18 mouse cellular contexts compared by ENCODE assay signal in genomic region chr17:29725027-29725620, GRCm38 (mm10). TPM values are rescaled to one million over a fixed set of nuclear protein-coding genes. Genes with fewer than 3 reads are reported as not detected.
DNase-seq lines count a peak whose midpoint lies in the region; ATAC-seq and TF ChIP-seq lines count a peak whose summit lies in the region.
"Had no signal": no experiment of that assay in that cellular context is flagged by ENCODE, and none has a peak within 500 bp of the region (broad histone marks: within the 10 kb centered on the region; RNA-seq: fewer than 3 reads in every experiment).

No protein-coding gene starts in this region.

- TF ChIP-seq CTCF in hindbrain, postnatal 0 days (IDR thresholded peaks at IDR 0.05; ENCODE audit: low read depth) = no peak
- no peak for TF ChIP-seq CTCF in CH12.LX (conservative IDR thresholded peaks at IDR 0.05 in 1 of 2, IDR thresholded peaks at IDR 0.05 in 1 of 2; ENCODE audit: low read depth in 2 of 2, low read length in 2 of 2)

- no peak overlapping the region for H3K4me3 ChIP-seq in forebrain, embryonic 15.5 days
- H3K4me3 ChIP-seq in forebrain, embryonic 10.5 days = no peak overlapping the region
- H3K4me3 ChIP-seq in hindbrain, postnatal 0 days (ENCODE audit: low read length) = no peak overlapping the region
- H3K4me3 ChIP-seq in hindbrain, embryonic 10.5 days = no peak overlapping the region
- H3K4me3 ChIP-seq in CH12.LX (replicated peaks in 1 of 3; ENCODE audit: low read depth in 2 of 3, low read length in 2 of 3, poor library complexity in 1 of 3) = no peak overlapping the region
- H3K4me3 ChIP-seq in liver, embryonic 11.5 days (ENCODE audit: low read depth, low read length) = no peak overlapping the region
- H3K4me3 ChIP-seq: embryonic facial prominence, embryonic 12.5 days; heart, embryonic 13.5 days; hindbrain, embryonic 12.5 days had no signal

- H3K9ac ChIP-seq in forebrain, embryonic 15.5 days (replicated peaks) = no peak overlapping the region
- H3K9ac ChIP-seq in hindbrain, postnatal 0 days (replicated peaks; ENCODE audit: low read length) = no peak overlapping the region
- H3K9ac ChIP-seq in CH12.LX (ENCODE audit: insufficient read depth, low read depth) = no peak overlapping the region
- H3K9ac ChIP-seq in liver, embryonic 11.5 days (ENCODE audit: low read depth, low read length) = no peak overlapping the region
- H3K9ac ChIP-seq: embryonic facial prominence, embryonic 12.5 days; heart, embryonic 13.5 days; hindbrain, embryonic 12.5 days had no signal

- H3K4me2 ChIP-seq in forebrain, embryonic 15.5 days (replicated peaks) = no peak overlapping the region
- no peak overlapping the region for H3K4me2 ChIP-seq in hindbrain, postnatal 0 days (ENCODE audit: low read depth, low read length)
- H3K4me2 ChIP-seq in CH12.LX (ENCODE audit: insufficient read depth, low read depth, poor library complexity, severe bottlenecking) = no peak overlapping the region
- no peak overlapping the region for H3K4me2 ChIP-seq in liver, embryonic 11.5 days
- H3K4me2 ChIP-seq: embryonic facial prominence, embryonic 12.5 days; heart, embryonic 13.5 days; hindbrain, embryonic 12.5 days had no signal

- no peaks in the 10 kb centered on the region for H3K9me3 ChIP-seq in forebrain, embryonic 15.5 days
- H3K9me3 ChIP-seq in forebrain, embryonic 10.5 days = no peaks in the 10 kb centered on the region
- H3K9me3 ChIP-seq in hindbrain, postnatal 0 days (ENCODE audit: low read length) = no peaks in the 10 kb centered on the region
- H3K9me3 ChIP-seq in hindbrain, embryonic 10.5 days = no peaks in the 10 kb centered on the region
- peaks cover 5% of the 10 kb centered on the region for H3K9me3 ChIP-seq in CH12.LX (replicated peaks; ENCODE audit: low read length)
- no peaks in the 10 kb centered on the region for H3K9me3 ChIP-seq in liver, embryonic 11.5 days (ENCODE audit: control insufficient read depth, low read length)
- H3K9me3 ChIP-seq: embryonic facial prominence, embryonic 12.5 days; heart, embryonic 13.5 days; hindbrain, embryonic 12.5 days had no signal

- dilution Hi-C loops in CH12.LX (cut with MboI; ENCODE audit: extremely low pct_ligation_motif_present, extremely low pct_unique_long_range_greater_than_20kb, low sequenced_read_pairs) = no loop called here

- TF ChIP-seq EP300 in CH12.LX (IDR thresholded peaks at IDR 0.05; ENCODE audit: low read length) = no peak

- H3K27me3 ChIP-seq in forebrain, embryonic 15.5 days = no peaks in the 10 kb centered on the region
- H3K27me3 ChIP-seq in forebrain, embryonic 10.5 days (ENCODE audit: poor library complexity, severe bottlenecking) = peaks cover 3% of the 10 kb centered on the region; the same call in 1 of the 2 replicates
- H3K27me3 ChIP-seq in hindbrain, postnatal 0 days (ENCODE audit: insufficient read depth, low read length) = no peaks in the 10 kb centered on the region
- no peaks in the 10 kb centered on the region for H3K27me3 ChIP-seq in hindbrain, embryonic 10.5 days (ENCODE audit: insufficient read depth, poor library complexity, severe bottlenecking)
- H3K27me3 ChIP-seq in CH12.LX (replicated peaks) = no peaks in the 10 kb centered on the region
- H3K27me3 ChIP-seq in liver, embryonic 11.5 days (replicated peaks; ENCODE audit: control insufficient read depth, insufficient read depth, low read length) = no peaks in the 10 kb centered on the region; the same call in 1 of the 2 replicates
- H3K27me3 ChIP-seq: embryonic facial prominence, embryonic 12.5 days; hindbrain, embryonic 12.5 days had no signal

- H3K36me3 ChIP-seq in forebrain, embryonic 15.5 days = no peaks in the 10 kb centered on the region
- H3K36me3 ChIP-seq in forebrain, embryonic 10.5 days (replicated peaks) = no peaks in the 10 kb centered on the region
- no peaks in the 10 kb centered on the region for H3K36me3 ChIP-seq in hindbrain, postnatal 0 days (ENCODE audit: insufficient read depth, low read length)
- no peaks in the 10 kb centered on the region for H3K36me3 ChIP-seq in hindbrain, embryonic 10.5 days
- H3K36me3 ChIP-seq in CH12.LX (replicated peaks in 1 of 2; ENCODE audit: control insufficient read depth in 1 of 2, insufficient read depth in 1 of 2, low read length in 1 of 2) = no peaks in the 10 kb centered on the region
- H3K36me3 ChIP-seq in liver, embryonic 11.5 days (ENCODE audit: control insufficient read depth, insufficient read depth, low read length) = no peaks in the 10 kb centered on the region
- H3K36me3 ChIP-seq: embryonic facial prominence, embryonic 12.5 days; heart, embryonic 13.5 days; hindbrain, embryonic 12.5 days had no signal

- ATAC-seq in forebrain, embryonic 15.5 days (replicated peaks) = no peak
- ATAC-seq in hindbrain, postnatal 0 days = peak; percentile 27; the same call in 1 of the 2 replicates
- no peak for ATAC-seq in liver, embryonic 11.5 days (replicated peaks; ENCODE audit: low FRiP score)
- ATAC-seq: activated CD4-positive, CD25-positive, alpha-beta regulatory T cell, adult 4 months; intestine, embryonic 16.5 days had no signal

- TF ChIP-seq RAD21 in CH12.LX (IDR thresholded peaks at IDR 0.05; ENCODE audit: low read depth, low read length) = no peak

- H3K79me2 ChIP-seq in CH12.LX (replicated peaks; ENCODE audit: control insufficient read depth, extremely low read depth, insufficient read depth, poor library complexity, severe bottlenecking) = no peaks in the 10 kb centered on the region

- H3K4me1 ChIP-seq in forebrain, embryonic 15.5 days = peaks cover 23% of the 10 kb centered on the region
- H3K4me1 ChIP-seq in forebrain, embryonic 10.5 days = peaks cover 3% of the 10 kb centered on the region
- no peaks in the 10 kb centered on the region for H3K4me1 ChIP-seq in hindbrain, postnatal 0 days (ENCODE audit: insufficient read depth, low read length)
- H3K4me1 ChIP-seq in hindbrain, embryonic 10.5 days (replicated peaks) = peaks cover 3% of the 10 kb centered on the region; the same call in 1 of the 2 replicates
- peaks cover 15 to 37% of the 10 kb centered on the region in 2 experiments for H3K4me1 ChIP-seq in CH12.LX (ENCODE audit: control insufficient read depth in 1 of 2, insufficient read depth in 2 of 2)
- no peaks in the 10 kb centered on the region for H3K4me1 ChIP-seq in liver, embryonic 11.5 days (replicated peaks; ENCODE audit: control insufficient read depth, insufficient read depth, low read length)

- no peak for TF ChIP-seq POLR2A in CH12.LX (IDR thresholded peaks at IDR 0.05; ENCODE audit: low read depth, low read length)

- WGBS in forebrain, embryonic 15.5 days = 55% methylated on average over 6 of the region's 6 CpGs
- 78% methylated on average over 6 of the region's 6 CpGs for WGBS in forebrain, embryonic 10.5 days
- 48% methylated on average over 6 of the region's 6 CpGs for WGBS in hindbrain, postnatal 0 days
- WGBS in hindbrain, embryonic 10.5 days = 78% methylated on average over 6 of the region's 6 CpGs
- 63% methylated on average over 6 of the region's 6 CpGs for WGBS in liver, embryonic 11.5 days

- in situ Hi-C loops in CH12.LX (cut with MboI; ENCODE audit: low pct_ligation_motif_present, low pct_unique_long_range_greater_than_20kb, low sequenced_read_pairs) = no loop called here

- DNase-seq in forebrain, embryonic 10.5 days (ENCODE audit: extremely low spot score, low spot score) = no peak
- DNase-seq in hindbrain, postnatal 0 days (ENCODE audit: low spot score) = peak; percentile 53
- DNase-seq in hindbrain, embryonic 10.5 days (ENCODE audit: low spot score) = no peak
- DNase-seq in CH12.LX (ENCODE audit: extremely low read depth) = no peak
- peak; percentile 20 for DNase-seq in MN1 (ENCODE audit: low spot score)
- DNase-seq in liver, embryonic 11.5 days (ENCODE audit: low spot score) = no peak
- DNase-seq in adrenal gland, postnatal 36 days = no peak
- DNase-seq: cerebellum, adult 8-10 months; gastrocnemius, postnatal 36 days; heart, adult 11 months; heart, postnatal 36 days; kidney, adult 8-10 months had no signal

- H3K27ac ChIP-seq in forebrain, embryonic 15.5 days (replicated peaks) = peak overlapping the region; percentile 62
- no peak overlapping the region for H3K27ac ChIP-seq in forebrain, embryonic 10.5 days
- no peak overlapping the region for H3K27ac ChIP-seq in hindbrain, postnatal 0 days
- H3K27ac ChIP-seq in hindbrain, embryonic 10.5 days = no peak overlapping the region
- H3K27ac ChIP-seq in CH12.LX (ENCODE audit: insufficient read depth, low read depth) = no peak overlapping the region
- no peak overlapping the region for H3K27ac ChIP-seq in liver, embryonic 11.5 days (ENCODE audit: low read depth, low read length)
- H3K27ac ChIP-seq: embryonic facial prominence, embryonic 12.5 days; heart, embryonic 13.5 days; hindbrain, embryonic 12.5 days had no signal

TF ChIP-seq in CH12.LX, 34 proteins besides CTCF, POLR2A, EP300 and RAD21:
- TF ChIP-seq TBP (conservative IDR thresholded peaks at IDR 0.05; ENCODE audit: low read depth, low read length) = peak; percentile 34; the same call in 1 of the 2 replicates
- TF ChIP-seq ELF1 (IDR thresholded peaks at IDR 0.05; ENCODE audit: low read depth, low read length) = peak; percentile 70
- no peak for TF ChIP-seq MEF2A (IDR thresholded peaks at IDR 0.05; ENCODE audit: borderline replicate concordance, low read depth, low read length)
- TF ChIP-seq JUN (IDR thresholded peaks at IDR 0.05; ENCODE audit: insufficient read depth, low read depth, low read length) = no peak
- no peak for TF ChIP-seq E2F4 (IDR thresholded peaks at IDR 0.05; ENCODE audit: insufficient replicate concordance, low read depth, low read length)
- TF ChIP-seq GABPA (IDR thresholded peaks at IDR 0.05; ENCODE audit: insufficient replicate concordance, low read depth, low read length) = no peak

RNA-seq across cellular contexts. Expression of gene Ccdc167, which starts 8.3 kb away (rescaled TPM):
- polyA plus RNA-seq in forebrain, embryonic 15.5 days (2015; fragmentation: Nextera tagmentation; extraction: Ambion mirVana) = 12.4 and 12.9 TPM in 2 replicates
- 16.0 and 17.9 TPM in 2 replicates for polyA plus RNA-seq in forebrain, embryonic 10.5 days (2016; fragmentation: Nextera tagmentation; extraction: Ambion mirVana)
- 9.7 and 14.4 TPM in 2 replicates for total RNA-seq in hindbrain, postnatal 0 days (2014; rRNA removed)
- polyA plus RNA-seq in hindbrain, postnatal 0 days (2015; fragmentation: Nextera tagmentation; extraction: Ambion mirVana) = 9.8 and 11.3 TPM in 2 replicates
- 16.4 and 16.8 TPM in 2 replicates for polyA plus RNA-seq in hindbrain, embryonic 10.5 days (2016; fragmentation: Nextera tagmentation; extraction: Ambion mirVana)
- total RNA-seq in CH12.LX (2012; rRNA removed) (18.7 and 23.5 TPM in 2 replicates), CH12.LX (2014; rRNA removed) (8.8 and 9.1 TPM in 2 replicates)
- polyA plus RNA-seq in CH12.LX (2012; ENCODE audit: insufficient read length, low read depth) = 12.0 and 15.4 TPM in 2 replicates
- 15.2 and 15.4 TPM in 2 replicates for polyA plus RNA-seq in liver, embryonic 11.5 days (2014; fragmentation: Nextera tagmentation; extraction: Ambion mirVana)
- 10 to 100 TPM in 1 of 2 experiments, 1 to 10 TPM in 1; 8.6 to 11.4 TPM for total RNA-seq in adrenal gland, postnatal 36 days (2021)

Comparison
In these comparisons a context has a peak if more than half of its experiments do, and no peak if none do; other contexts are left out.
1. DNase-seq: peak in hindbrain, postnatal 0 days (single experiment) and MN1 (single experiment); none in forebrain, embryonic 10.5 days (single experiment), hindbrain, embryonic 10.5 days (single experiment), CH12.LX (single experiment), liver, embryonic 11.5 days (single experiment) and adrenal gland, postnatal 36 days (0 of 2).